Mouse (Mus musculus): Measurements from ENCODE around the gene Usp2. TPM values are rescaled to one million over a fixed set of nuclear protein-coding genes. Genes with fewer than 3 reads are reported as not detected.

Usp2 gene
- polyA plus RNA-seq, 1 experiment = 1.3 TPM

DNA sequence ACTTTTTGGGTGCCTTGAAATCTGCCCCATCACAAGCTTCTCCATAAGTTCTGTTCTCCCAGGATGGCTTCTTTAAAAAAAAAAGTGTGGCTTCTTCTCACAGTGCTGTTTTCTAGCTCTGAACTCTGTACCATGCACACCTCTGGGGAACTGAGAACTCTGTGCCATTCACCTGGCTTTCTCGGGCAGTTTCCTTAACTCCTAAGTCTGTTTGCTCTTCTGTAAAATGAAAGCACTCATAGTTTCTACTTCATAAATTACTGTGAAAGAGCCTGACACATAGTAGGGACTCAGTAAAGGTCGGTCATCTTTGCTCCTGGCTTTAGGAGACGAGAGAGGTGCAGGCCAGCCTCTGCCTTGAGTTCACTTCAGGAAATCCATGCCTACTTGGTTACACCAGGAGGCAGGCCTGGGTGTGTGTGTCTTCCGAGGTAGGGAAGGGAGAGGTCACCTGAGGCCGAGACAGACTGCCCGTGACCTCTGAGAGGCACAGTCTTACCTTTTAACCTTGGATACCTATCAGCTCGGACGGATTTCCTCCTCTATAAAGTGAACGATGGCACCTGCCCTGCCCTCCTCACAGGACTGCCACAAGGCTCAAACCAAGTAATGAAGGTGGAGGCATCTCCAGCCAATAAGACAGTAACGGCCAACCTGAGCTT, 11.4 kb downstream of the Usp2 start:
- no peak for TF ChIP-seq GATA1 (IDR thresholded peaks at IDR 0.05; ENCODE audit: low read length)

DNA sequence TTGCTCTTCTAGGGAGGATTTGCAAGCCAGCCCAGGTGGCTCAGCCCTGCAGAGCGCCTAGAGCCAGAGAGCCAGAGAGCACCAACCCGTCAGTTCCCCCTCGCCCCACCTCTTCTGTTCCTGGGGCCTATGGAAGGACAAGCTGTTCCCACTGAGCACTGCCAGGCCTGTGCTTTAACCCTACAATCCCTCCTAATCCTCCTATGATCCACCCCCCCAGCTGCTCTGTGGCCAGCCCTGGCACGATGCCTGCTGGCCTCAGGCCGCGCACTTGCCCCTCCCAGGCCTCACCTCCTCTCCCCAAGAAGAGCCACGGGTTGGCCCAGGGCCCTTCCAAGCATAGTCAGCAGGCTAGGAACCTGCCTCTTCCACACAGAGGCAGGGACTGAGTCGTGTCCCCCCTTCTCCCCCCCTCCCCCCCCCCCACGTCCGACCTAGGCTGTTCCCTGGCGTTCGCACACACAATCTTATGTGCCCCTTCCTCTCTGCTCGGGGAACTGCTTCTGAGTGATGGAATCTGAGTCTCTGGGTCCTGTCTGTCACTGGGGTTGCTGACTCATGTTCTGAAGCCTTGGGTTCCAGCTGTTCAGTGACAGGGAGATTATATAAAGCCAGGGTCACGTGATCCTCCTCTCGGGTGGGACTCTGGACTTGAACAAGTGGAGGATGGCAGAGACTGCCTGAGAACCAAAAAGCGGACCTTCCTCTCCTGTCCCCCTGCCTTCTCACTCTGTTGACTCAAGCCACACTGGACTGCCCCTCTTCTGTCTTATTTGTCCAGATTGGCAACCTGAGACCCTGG, 12.3 kb downstream of the Usp2 start:
- no peak for TF ChIP-seq GATA1 (IDR thresholded peaks at IDR 0.05; ENCODE audit: low read length)

DNA sequence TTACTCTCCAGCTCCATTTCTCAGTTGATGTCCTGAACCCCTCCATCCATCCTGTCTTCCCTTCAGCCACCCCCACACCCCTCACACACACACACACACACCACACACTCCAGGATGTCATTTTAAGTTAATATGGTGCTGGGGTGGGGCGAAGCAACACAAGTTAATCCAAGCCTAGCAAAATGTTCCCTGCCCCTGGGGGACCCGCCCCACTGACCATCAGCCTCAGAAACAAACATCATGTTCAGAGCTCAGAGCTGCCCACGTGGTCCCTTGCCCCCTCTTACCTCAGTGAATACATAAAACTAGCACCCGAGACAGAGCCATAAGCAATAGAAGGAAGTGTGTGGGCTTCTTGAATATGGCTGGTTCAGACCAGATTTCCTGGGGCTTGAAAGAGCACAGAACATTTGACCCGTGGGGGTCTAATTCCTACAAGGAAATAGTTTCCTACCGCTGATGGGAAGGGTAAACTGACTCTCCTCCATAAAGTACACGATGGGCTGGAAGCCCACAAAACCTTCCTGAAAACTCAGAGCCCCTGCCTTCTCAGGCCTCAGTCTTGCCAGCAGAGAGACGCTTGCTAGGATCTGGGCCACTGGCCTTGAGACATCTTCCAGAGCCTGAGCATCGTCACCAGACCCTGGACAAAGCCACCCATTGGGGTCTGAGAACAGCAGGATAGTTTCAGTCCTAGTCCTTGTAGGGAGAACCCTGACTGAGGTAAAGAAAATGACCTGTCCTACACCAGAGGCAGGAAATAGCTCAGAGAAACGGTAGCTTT, 13.4 kb downstream of the Usp2 start:
- no peak for TF ChIP-seq GATA1 (IDR thresholded peaks at IDR 0.05; ENCODE audit: low read length)

DNA sequence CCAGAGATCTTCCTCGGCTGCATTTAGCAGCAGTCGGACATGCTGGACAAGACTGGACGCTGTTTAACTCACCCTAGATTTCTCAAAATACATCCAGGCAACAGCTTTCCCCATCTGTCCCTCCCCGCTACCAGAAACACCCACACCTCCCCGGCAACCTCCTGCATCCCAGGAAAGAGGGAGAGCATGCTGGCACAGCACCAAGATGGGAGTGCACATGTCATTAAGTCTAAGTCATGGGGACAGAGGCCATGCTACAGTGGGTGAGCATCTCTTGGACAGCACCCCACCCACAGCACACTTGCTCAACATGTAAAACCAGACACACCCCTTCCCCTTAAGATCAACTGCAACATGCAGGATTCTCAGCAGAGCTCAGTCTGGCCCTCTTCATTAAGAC, 14.1 kb downstream of the Usp2 start:
- no peak for TF ChIP-seq GATA1 (IDR thresholded peaks at IDR 0.05; ENCODE audit: low read length)

DNA sequence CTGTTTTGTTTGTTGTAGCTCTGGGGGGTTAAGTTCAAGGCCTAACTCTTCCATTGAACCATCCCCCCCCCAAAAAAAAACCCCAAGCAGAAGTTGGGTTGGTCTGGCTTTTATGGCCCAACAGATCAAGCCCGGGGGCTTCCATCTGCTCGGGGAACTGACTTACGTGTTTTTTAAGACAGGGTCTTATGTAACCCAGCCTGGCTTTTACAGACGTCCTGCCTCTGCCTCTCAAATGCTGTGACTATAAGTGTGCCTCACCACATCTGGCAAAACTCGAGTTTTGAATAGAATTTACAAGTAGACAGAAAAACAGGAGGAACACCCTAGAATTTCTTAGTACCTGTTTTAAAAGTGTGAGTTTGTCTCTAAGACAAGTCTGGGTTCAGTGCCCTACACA, 14.8 kb downstream of the Usp2 start:
- no peak for TF ChIP-seq GATA1 (IDR thresholded peaks at IDR 0.05; ENCODE audit: low read length)

DNA sequence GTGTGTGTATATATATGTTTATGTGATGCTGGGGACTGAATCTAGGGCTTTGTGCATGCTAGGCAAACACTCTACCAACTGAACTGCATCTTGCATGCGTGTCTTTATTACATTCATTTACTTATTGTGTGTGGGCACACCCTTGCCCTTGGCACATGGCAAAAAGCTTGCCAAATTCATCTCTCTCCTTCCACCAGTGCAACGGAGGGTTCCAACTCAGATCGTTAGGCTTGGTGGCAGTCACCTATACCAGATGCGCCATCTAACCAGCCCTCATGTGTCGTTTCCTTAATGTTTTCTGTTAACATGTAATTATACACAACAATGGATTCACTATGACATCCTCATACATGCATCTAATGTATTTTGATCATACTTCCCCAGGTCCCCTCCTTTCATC, 15.4 kb downstream of the Usp2 start:
- no peak for TF ChIP-seq GATA1 (IDR thresholded peaks at IDR 0.05; ENCODE audit: low read length)

DNA sequence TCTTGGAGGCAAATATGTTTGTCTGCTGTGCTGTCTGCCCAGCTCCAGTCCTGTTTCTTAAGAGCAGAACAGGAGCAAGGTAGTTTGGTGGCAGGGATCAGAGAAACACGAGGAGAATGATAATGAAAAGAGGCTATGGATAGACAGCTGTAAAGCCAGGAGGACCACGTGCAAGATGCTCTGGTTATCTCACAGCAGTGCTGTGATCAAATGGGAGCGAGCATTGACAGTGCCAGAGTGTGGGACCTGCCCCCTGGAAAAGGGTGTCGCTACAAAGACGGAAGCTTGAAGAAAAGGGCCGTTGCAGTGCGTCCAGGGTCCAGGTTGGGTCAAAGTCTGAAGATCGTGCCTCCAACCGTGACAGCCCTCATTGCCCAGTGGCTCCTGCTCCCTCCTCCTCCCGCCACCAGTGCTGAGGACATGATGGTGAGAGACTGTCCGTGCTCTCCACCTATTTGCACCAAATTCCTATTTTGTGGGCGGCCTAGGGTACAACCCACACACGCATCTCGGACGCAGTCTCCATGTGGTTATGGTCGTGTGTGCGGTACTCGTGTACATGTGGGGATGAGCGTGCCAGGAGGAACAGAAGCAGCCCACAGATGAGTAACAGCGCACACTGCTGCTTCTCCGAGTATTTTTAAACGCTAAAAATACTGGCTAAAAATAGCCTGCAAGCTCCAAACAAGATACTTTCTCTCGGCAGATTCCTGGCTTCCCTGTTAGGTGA, 16.7 kb downstream of the Usp2 start:
- no peak for TF ChIP-seq GATA1 (IDR thresholded peaks at IDR 0.05; ENCODE audit: low read length)

DNA sequence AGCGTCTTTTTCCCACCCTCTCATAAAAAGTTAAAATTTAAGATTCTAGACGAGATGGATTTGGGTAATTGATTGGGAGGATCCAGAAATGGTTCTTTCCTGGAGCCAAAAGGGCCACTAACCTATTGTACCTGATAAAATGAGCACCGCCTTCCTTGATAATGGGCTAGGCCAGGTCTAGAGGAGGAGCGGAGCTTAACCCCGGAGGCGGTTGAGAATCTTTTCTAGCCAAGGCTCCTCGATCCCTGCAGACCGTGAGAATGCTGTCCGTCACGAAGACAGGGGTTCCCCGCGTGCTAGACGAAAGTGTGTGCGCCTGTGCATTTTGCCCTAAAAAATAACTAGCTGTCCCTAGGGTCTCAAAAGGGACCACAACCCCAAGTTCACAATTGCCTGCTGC, 17.4 kb downstream of the Usp2 start:
- no peak for TF ChIP-seq GATA1 (IDR thresholded peaks at IDR 0.05; ENCODE audit: low read length)

DNA sequence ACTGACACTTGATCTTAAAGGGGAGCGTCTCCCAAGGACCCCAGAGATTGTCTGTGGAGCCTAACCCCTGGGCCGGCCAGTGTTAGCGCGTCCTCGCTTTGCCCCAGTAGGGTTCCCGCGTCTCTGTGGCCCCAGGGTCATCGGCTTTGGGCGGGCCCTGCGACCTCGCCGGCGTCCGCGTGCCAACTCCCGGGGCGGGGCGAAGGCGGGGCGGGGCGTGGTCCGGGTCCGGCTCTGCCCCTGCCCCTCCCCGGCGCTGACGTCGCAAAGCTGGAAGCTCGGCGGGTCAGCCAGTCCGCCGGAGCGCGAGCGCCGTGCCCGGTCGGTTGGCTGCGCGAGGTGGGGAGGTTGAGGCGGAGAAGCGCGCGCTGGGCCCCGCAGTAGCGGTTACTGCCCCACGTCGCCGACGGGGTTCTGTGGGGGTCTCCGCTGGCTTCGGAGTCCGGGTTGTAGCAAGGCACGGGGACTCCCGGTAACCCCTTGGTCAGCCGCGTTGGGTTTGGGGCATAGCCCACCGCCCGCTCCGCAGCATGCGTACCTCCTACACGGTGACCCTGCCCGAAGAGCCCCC, 17.9 kb downstream of the Usp2 start:
- TF ChIP-seq GATA1 (IDR thresholded peaks at IDR 0.05; ENCODE audit: low read length) = no peak

DNA sequence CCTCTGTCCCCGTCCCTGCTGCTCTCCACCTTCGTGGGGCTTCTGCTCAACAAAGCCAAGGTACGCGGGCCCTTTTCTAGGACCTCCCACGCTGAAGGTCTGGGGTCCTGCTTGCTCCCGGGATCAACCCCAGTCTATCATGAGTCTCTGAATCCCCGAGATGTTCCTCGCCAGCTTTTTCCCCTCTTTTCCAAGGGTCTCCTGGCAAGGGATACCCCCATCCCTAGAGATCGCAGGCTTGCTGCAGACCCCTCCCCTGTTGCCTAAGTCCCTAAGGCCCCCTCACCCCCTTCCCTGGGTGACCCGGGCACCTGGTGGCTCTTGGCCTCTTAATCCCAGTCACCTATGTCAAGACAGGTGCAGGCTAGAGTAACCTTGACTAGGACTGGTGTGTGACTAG, 18.5 kb downstream of the Usp2 start:
- no peak for TF ChIP-seq GATA1 (IDR thresholded peaks at IDR 0.05; ENCODE audit: low read length)

DNA sequence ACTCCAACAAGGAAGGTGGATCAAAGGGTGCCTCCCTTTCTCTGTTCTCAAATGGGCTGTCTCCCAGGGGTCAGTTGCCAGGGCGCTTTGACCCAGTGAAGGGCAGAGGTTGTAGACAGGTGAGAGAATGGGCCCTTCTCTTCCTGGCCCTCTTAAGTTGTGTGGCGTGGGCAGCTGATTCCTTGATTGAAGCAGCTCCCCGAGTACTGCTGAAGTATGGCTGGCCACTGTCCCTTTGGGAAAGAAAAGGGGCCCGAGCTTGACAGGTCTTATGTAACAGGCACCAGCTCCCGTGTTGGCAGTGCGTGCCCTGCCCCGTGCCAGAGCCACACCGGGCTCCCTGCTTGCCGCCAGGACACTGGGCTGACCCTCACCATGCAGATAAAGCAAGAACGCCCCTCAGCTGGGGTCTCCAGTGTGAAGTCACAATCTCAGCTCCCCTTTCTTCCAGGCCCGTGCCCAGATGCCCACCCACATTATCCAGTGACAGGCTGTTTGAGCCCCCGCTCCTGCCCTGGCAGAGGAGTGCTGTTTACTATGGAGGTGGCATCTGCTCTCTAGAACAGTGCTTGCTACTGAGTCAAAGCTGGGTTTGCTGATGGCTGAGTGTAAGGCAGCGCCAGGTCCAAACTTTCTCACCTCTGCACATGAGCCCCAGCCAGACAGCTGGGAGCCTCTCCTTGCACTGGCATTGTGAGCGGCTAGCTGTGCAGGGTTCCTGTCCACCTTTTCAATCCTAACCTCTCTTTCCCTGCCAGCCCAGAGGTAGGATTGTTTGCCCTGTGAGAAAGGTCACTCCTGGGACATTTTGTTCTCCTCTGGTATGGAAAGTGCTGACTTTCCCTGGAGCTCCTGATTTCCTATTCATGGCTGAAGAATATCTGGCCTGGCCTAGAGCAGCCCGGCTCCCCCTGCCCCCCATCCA, 19.2 kb downstream of the Usp2 start:
- no peak for TF ChIP-seq GATA1 (IDR thresholded peaks at IDR 0.05; ENCODE audit: low read length)

DNA sequence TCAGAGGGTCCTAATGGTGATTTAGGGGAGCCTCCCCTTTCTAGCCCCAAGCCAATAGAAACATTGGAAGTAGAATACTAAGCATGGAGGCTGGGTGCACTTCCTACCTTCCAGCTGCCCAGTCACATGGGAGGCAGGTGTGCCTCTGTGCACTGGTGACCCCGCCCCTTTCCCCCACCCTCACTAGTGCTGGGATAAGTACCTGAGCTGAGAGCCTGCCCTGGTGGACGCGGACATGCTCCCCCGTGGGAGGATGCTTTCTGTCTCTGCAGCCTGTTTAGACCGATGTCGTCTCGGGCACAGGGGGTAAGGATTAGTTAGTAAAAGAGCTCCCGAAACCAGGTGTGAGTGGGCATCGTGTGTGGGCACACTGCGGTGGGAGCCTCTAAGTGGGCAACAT, 20.1 kb downstream of the Usp2 start:
- no peak for TF ChIP-seq GATA1 (IDR thresholded peaks at IDR 0.05; ENCODE audit: low read length)

DNA sequence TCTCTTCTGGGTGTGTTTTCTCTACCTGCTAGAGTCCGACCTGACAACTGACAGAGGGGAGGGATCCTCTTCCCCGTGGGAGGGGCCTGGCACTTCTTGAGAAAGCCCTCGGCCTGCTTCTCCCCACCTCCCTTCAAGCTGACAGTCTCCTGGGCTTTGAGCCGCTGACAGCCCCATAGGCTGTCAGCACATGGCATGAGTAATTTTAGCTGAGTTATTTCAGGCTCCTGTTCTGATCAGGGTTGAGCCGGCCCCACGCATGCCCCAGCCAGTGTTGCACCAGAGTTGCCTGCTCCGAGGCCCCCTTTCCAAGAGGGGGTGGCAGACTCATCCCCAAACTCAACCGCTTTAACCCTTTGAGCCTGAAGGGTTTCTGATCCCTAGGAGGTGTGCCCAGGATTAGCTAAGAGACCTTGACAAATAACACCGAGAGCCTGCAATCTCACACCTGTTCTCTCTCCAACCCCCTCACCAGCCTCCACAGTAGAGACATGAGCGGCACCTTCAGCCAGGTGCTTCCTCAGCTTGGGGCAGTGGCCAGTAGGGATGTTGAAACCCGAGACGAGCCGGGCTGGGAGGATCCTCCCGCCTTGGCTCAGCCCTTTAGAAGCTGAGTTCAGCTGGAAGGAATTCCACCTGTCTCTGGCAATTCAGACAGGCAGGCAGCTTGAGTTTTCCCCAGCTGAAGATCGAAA, 21.1 kb downstream of the Usp2 start:
- TF ChIP-seq GATA1 (IDR thresholded peaks at IDR 0.05; ENCODE audit: low read length) = no peak
